Mouse (Mus musculus): Measurements from ENCODE around the gene Hspg2. TPM values are rescaled to one million over a fixed set of nuclear protein-coding genes. Genes with fewer than 3 reads are reported as not detected.

Hspg2 gene
- polyA plus RNA-seq, 1 experiment from 2014 or later = 21.0 TPM

GRCm38 (mm10) chr4:137510021-137510696, 41.6 kb downstream of the Hspg2 start:
- H3K9me3 ChIP-seq (ENCODE audit: control insufficient read depth, low read length) = no peaks in the 10 kb centered on the region
- H3K27me3 ChIP-seq (ENCODE audit: control insufficient read depth, insufficient read depth, low read length) = no peaks in the 10 kb centered on the region
- H3K27ac ChIP-seq (ENCODE audit: low read depth, low read length) = no peak overlapping the region
- ATAC-seq (replicated peaks; ENCODE audit: low FRiP score) = no peak
- WGBS = 88% methylated on average over 15 of the region's 15 CpGs
- H3K9ac ChIP-seq (ENCODE audit: low read length) = no peak overlapping the region
- no peak for DNase-seq (ENCODE audit: low spot score)
- H3K36me3 ChIP-seq (ENCODE audit: control insufficient read depth, insufficient read depth, low read length) = no peaks in the 10 kb centered on the region
- H3K4me2 ChIP-seq (ENCODE audit: low read depth, low read length, severe bottlenecking) = no peak overlapping the region
- H3K4me1 ChIP-seq (replicated peaks; ENCODE audit: control insufficient read depth, insufficient read depth, low read length) = no peaks in the 10 kb centered on the region
- no peak overlapping the region for H3K4me3 ChIP-seq (ENCODE audit: low read depth, low read length)

- H3K27me3 ChIP-seq (ENCODE audit: control insufficient read depth, insufficient read depth, low read length) = no peaks in the 10 kb centered on the region
- H3K27ac ChIP-seq (ENCODE audit: low read depth, low read length) = no peak overlapping the region
- WGBS = 94% methylated on average over 6 of the region's 6 CpGs
- H3K4me3 ChIP-seq (ENCODE audit: low read depth, low read length) = no peak overlapping the region
- ATAC-seq (replicated peaks; ENCODE audit: low FRiP score) (no peak), DNase-seq (ENCODE audit: low spot score) (no peak)
- H3K9me3 ChIP-seq (ENCODE audit: control insufficient read depth, low read length) = no peaks in the 10 kb centered on the region
- no peaks in the 10 kb centered on the region; the same call in 1 of the 2 replicates for H3K36me3 ChIP-seq (ENCODE audit: control insufficient read depth, insufficient read depth, low read length)
- no peak overlapping the region for H3K4me2 ChIP-seq (ENCODE audit: low read depth, low read length, severe bottlenecking)
- no peaks in the 10 kb centered on the region for H3K4me1 ChIP-seq (replicated peaks; ENCODE audit: control insufficient read depth, insufficient read depth, low read length)
- no peak overlapping the region for H3K9ac ChIP-seq (ENCODE audit: low read length)
Observed at GRCm38 (mm10) chr4:137512897-137513296, 44.3 kb downstream of the Hspg2 start.

GRCm38 (mm10) chr4:137517989-137518691, 49.6 kb downstream of the Hspg2 start:
- DNase-seq (ENCODE audit: low spot score) (no peak), ATAC-seq (replicated peaks; ENCODE audit: low FRiP score) (no peak)
- no peaks in the 10 kb centered on the region for H3K9me3 ChIP-seq (ENCODE audit: control insufficient read depth, low read length)
- H3K27me3 ChIP-seq (ENCODE audit: control insufficient read depth, insufficient read depth, low read length) = no peaks in the 10 kb centered on the region
- no peaks in the 10 kb centered on the region for H3K4me1 ChIP-seq (replicated peaks; ENCODE audit: control insufficient read depth, insufficient read depth, low read length)
- WGBS = 88% methylated on average over 36 of the region's 36 CpGs
- no peak overlapping the region for H3K4me2 ChIP-seq (ENCODE audit: low read depth, low read length, severe bottlenecking)
- no peak overlapping the region for H3K9ac ChIP-seq (ENCODE audit: low read length)
- no peak overlapping the region for H3K27ac ChIP-seq (ENCODE audit: low read depth, low read length)
- no peaks in the 10 kb centered on the region; the same call in 1 of the 2 replicates for H3K36me3 ChIP-seq (ENCODE audit: control insufficient read depth, insufficient read depth, low read length)
- H3K4me3 ChIP-seq (ENCODE audit: low read depth, low read length) = no peak overlapping the region

GRCm38 (mm10) chr4:137518746-137519145, 50.2 kb downstream of the Hspg2 start:
- Histone ChIP-seq H3K4me3 (ENCODE audit: low read depth, low read length) (no peak overlapping the region), H3K27ac (ENCODE audit: low read depth, low read length) (no peak overlapping the region), H3K4me1 (replicated peaks; ENCODE audit: control insufficient read depth, insufficient read depth, low read length) (no peaks in the 10 kb centered on the region), H3K27me3 (ENCODE audit: control insufficient read depth, insufficient read depth, low read length) (no peaks in the 10 kb centered on the region), H3K9me3 (ENCODE audit: control insufficient read depth, low read length) (no peaks in the 10 kb centered on the region), H3K4me2 (ENCODE audit: low read depth, low read length, severe bottlenecking) (no peak overlapping the region), H3K9ac (ENCODE audit: low read length) (no peak overlapping the region), H3K36me3 (ENCODE audit: control insufficient read depth, insufficient read depth, low read length) (no peaks in the 10 kb centered on the region; the same call in 1 of the 2 replicates)
- 89% methylated on average over 14 of the region's 14 CpGs for WGBS
- no peak for ATAC-seq (replicated peaks; ENCODE audit: low FRiP score)
- no peak for DNase-seq (ENCODE audit: low spot score)

- 89% methylated on average over 5 of the region's 5 CpGs for WGBS
- ATAC-seq (replicated peaks; ENCODE audit: low FRiP score) (no peak), DNase-seq (ENCODE audit: low spot score) (no peak)
- Histone ChIP-seq H3K4me3 (ENCODE audit: low read depth, low read length) (no peak overlapping the region), H3K4me1 (replicated peaks; ENCODE audit: control insufficient read depth, insufficient read depth, low read length) (no peaks in the 10 kb centered on the region), H3K4me2 (ENCODE audit: low read depth, low read length, severe bottlenecking) (no peak overlapping the region), H3K9ac (ENCODE audit: low read length) (no peak overlapping the region), H3K27me3 (ENCODE audit: control insufficient read depth, insufficient read depth, low read length) (no peaks in the 10 kb centered on the region), H3K27ac (ENCODE audit: low read depth, low read length) (no peak overlapping the region), H3K9me3 (ENCODE audit: control insufficient read depth, low read length) (no peaks in the 10 kb centered on the region), H3K36me3 (ENCODE audit: control insufficient read depth, insufficient read depth, low read length) (no peaks in the 10 kb centered on the region; the same call in 1 of the 2 replicates)
Observed at GRCm38 (mm10) chr4:137520346-137520745, 51.8 kb downstream of the Hspg2 start.

GRCm38 (mm10) chr4:137521966-137522365, 53.4 kb downstream of the Hspg2 start:
- 95% methylated on average over 11 of the region's 11 CpGs for WGBS
- DNase-seq (ENCODE audit: low spot score) (no peak), ATAC-seq (replicated peaks; ENCODE audit: low FRiP score) (no peak)
- Histone ChIP-seq H3K4me1 (replicated peaks; ENCODE audit: control insufficient read depth, insufficient read depth, low read length) (no peaks in the 10 kb centered on the region), H3K36me3 (ENCODE audit: control insufficient read depth, insufficient read depth, low read length) (no peaks in the 10 kb centered on the region; the same call in 1 of the 2 replicates), H3K27me3 (ENCODE audit: control insufficient read depth, insufficient read depth, low read length) (no peaks in the 10 kb centered on the region), H3K9ac (ENCODE audit: low read length) (no peak overlapping the region), H3K4me2 (ENCODE audit: low read depth, low read length, severe bottlenecking) (no peak overlapping the region), H3K4me3 (ENCODE audit: low read depth, low read length) (no peak overlapping the region), H3K9me3 (ENCODE audit: control insufficient read depth, low read length) (no peaks in the 10 kb centered on the region), H3K27ac (ENCODE audit: low read depth, low read length) (no peak overlapping the region)

- H3K36me3 ChIP-seq (ENCODE audit: control insufficient read depth, insufficient read depth, low read length) = no peaks in the 10 kb centered on the region; the same call in 1 of the 2 replicates
- no peak overlapping the region for H3K27ac ChIP-seq (ENCODE audit: low read depth, low read length)
- H3K9ac ChIP-seq (ENCODE audit: low read length) = no peak overlapping the region
- no peak for ATAC-seq (replicated peaks; ENCODE audit: low FRiP score)
- no peaks in the 10 kb centered on the region for H3K27me3 ChIP-seq (ENCODE audit: control insufficient read depth, insufficient read depth, low read length)
- no peak overlapping the region for H3K4me3 ChIP-seq (ENCODE audit: low read depth, low read length)
- H3K9me3 ChIP-seq (ENCODE audit: control insufficient read depth, low read length) = no peaks in the 10 kb centered on the region
- no peak overlapping the region for H3K4me2 ChIP-seq (ENCODE audit: low read depth, low read length, severe bottlenecking)
- 93% methylated on average over 1 of the region's 1 CpGs for WGBS
- no peaks in the 10 kb centered on the region for H3K4me1 ChIP-seq (replicated peaks; ENCODE audit: control insufficient read depth, insufficient read depth, low read length)
- no peak for DNase-seq (ENCODE audit: low spot score)
Observed at GRCm38 (mm10) chr4:137525426-137525825, 56.9 kb downstream of the Hspg2 start.

GRCm38 (mm10) chr4:137527368-137527767, 58.8 kb downstream of the Hspg2 start:
- no peak overlapping the region for H3K27ac ChIP-seq (ENCODE audit: low read depth, low read length)
- no peak overlapping the region for H3K9ac ChIP-seq (ENCODE audit: low read length)
- H3K4me1 ChIP-seq (replicated peaks; ENCODE audit: control insufficient read depth, insufficient read depth, low read length) = no peaks in the 10 kb centered on the region
- ATAC-seq (replicated peaks; ENCODE audit: low FRiP score) (no peak), DNase-seq (ENCODE audit: low spot score) (no peak)
- H3K9me3 ChIP-seq (ENCODE audit: control insufficient read depth, low read length) = no peaks in the 10 kb centered on the region
- no peaks in the 10 kb centered on the region; the same call in 1 of the 2 replicates for H3K36me3 ChIP-seq (ENCODE audit: control insufficient read depth, insufficient read depth, low read length)
- H3K27me3 ChIP-seq (ENCODE audit: control insufficient read depth, insufficient read depth, low read length) = no peaks in the 10 kb centered on the region
- WGBS = 81% methylated on average over 4 of the region's 4 CpGs
- H3K4me3 ChIP-seq (ENCODE audit: low read depth, low read length) = no peak overlapping the region
- H3K4me2 ChIP-seq (ENCODE audit: low read depth, low read length, severe bottlenecking) = no peak overlapping the region

All from forebrain, embryonic 11.5 days (tissue).